Mouse (Mus musculus): ENCODE measurements around the gene Scyl3.

DNA sequence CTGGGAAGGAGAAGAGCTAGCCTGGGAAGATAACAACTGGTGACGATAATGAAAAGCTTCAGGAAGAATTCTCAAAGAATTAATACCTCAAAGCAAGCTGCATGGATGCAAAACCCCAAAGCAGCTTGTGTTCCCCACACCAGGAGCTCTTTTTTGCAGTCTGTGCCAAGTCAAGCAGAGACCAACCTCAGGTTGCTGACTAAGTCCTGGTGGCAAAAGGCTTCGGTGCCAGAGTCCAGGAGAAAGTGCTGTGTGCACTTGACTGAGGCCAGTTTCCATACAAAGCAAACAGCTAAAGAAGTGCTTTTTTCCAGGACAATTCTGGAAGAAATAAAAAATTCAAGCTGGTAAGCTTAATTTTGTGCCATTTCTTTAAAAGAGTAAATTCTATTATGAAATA, 24.5 kb downstream of the Scyl3 start:
- TF ChIP-seq CTCF (IDR thresholded peaks at IDR 0.05; ENCODE audit: borderline replicate concordance, extremely low read depth, insufficient read depth, insufficient read length) (no peak), POLR2A (IDR thresholded peaks at IDR 0.05; ENCODE audit: borderline replicate concordance, extremely low read depth, insufficient read depth, insufficient read length, poor library complexity, severe bottlenecking) (no peak)
